Mouse (Mus musculus): ENCODE data around the gene Gtf2ird1.

The Gtf2ird1 gene

DNA sequence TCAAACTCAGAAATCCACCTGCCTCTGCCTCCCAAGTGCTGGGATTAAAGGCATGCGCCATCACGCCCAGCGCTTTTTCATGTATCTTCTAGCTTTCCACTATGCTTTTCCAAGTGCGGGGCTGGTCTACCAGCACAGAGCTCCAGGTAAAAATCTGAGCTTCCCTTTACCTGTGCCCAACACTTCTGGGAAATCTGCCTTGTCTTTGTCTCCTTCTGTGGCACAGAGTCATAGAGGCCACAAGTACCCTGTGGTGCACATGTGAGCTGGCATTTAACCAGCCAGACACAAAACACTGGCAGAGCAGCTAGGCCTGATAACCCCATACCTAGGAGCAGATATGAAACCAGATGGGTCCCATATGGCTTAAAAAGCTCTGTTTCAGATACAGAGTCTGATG, 36.4 kb upstream of the Gtf2ird1 start:
- Histone ChIP-seq H3K36me3 (ENCODE audit: insufficient read depth, low read length) (peaks cover 16% of the 10 kb centered on the region; the same call in 1 of the 2 replicates), H3K4me1 (replicated peaks; ENCODE audit: low read depth, low read length) (peaks cover 48% of the 10 kb centered on the region)

GRCm38 (mm10) chr5:134491712-134492417, 35.3 kb upstream of the Gtf2ird1 start:
- Histone ChIP-seq H3K27me3 (ENCODE audit: insufficient read depth, low read length) (no peaks in the 10 kb centered on the region), H3K9me3 (ENCODE audit: low read length) (no peaks in the 10 kb centered on the region), H3K36me3 (ENCODE audit: insufficient read depth, low read length) (peaks cover 16% of the 10 kb centered on the region; the same call in 1 of the 2 replicates), H3K4me3 (replicated peaks; ENCODE audit: low read length) (peak overlapping the region; percentile 51), H3K4me1 (replicated peaks; ENCODE audit: low read depth, low read length) (peaks cover 52% of the 10 kb centered on the region)
- TF ChIP-seq POU5F1 (IDR thresholded peaks at IDR 0.05; ENCODE audit: borderline replicate concordance, low read length) (no peak), CTCF (conservative IDR thresholded peaks at IDR 0.05; ENCODE audit: low read length) (peak; percentile 100), NANOG (IDR thresholded peaks at IDR 0.05; ENCODE audit: borderline replicate concordance, low read length) (no peak)

More for the DNA sequence above, 36.4 kb upstream of the Gtf2ird1 start:
- H3K4me3 ChIP-seq (replicated peaks; ENCODE audit: low read length): no peak overlapping the region
- no peaks in the 10 kb centered on the region for H3K9me3 ChIP-seq (ENCODE audit: low read length)
- TF ChIP-seq POU5F1 (IDR thresholded peaks at IDR 0.05; ENCODE audit: borderline replicate concordance, low read length): no peak
- no peak for TF ChIP-seq CTCF (conservative IDR thresholded peaks at IDR 0.05; ENCODE audit: low read length)
- no peak for TF ChIP-seq NANOG (IDR thresholded peaks at IDR 0.05; ENCODE audit: borderline replicate concordance, low read length)
- H3K27me3 ChIP-seq (ENCODE audit: insufficient read depth, low read length): no peaks in the 10 kb centered on the region

- H3K4me1 ChIP-seq (replicated peaks; ENCODE audit: low read depth, low read length): peaks cover 55% of the 10 kb centered on the region
- H3K4me3 ChIP-seq (replicated peaks; ENCODE audit: low read length): no peak overlapping the region
- no peaks in the 10 kb centered on the region for H3K9me3 ChIP-seq (ENCODE audit: low read length)
- TF ChIP-seq CTCF (conservative IDR thresholded peaks at IDR 0.05; ENCODE audit: low read length) (no peak), NANOG (IDR thresholded peaks at IDR 0.05; ENCODE audit: borderline replicate concordance, low read length) (no peak), POU5F1 (IDR thresholded peaks at IDR 0.05; ENCODE audit: borderline replicate concordance, low read length) (no peak)
- no peaks in the 10 kb centered on the region for H3K27me3 ChIP-seq (ENCODE audit: insufficient read depth, low read length)
- peaks cover 12% of the 10 kb centered on the region; the same call in 1 of the 2 replicates for H3K36me3 ChIP-seq (ENCODE audit: insufficient read depth, low read length)
Observed at GRCm38 (mm10) chr5:134491206-134491605, 34.7 kb upstream of the Gtf2ird1 start.

GRCm38 (mm10) chr5:134490465-134490864, 33.9 kb upstream of the Gtf2ird1 start:
- H3K36me3 ChIP-seq (ENCODE audit: insufficient read depth, low read length): peaks cover 10% of the 10 kb centered on the region; the same call in 1 of the 2 replicates
- H3K9me3 ChIP-seq (ENCODE audit: low read length): no peaks in the 10 kb centered on the region
- peaks cover 61% of the 10 kb centered on the region for H3K4me1 ChIP-seq (replicated peaks; ENCODE audit: low read depth, low read length)
- no peak overlapping the region; the same call in 1 of the 2 replicates for H3K4me3 ChIP-seq (replicated peaks; ENCODE audit: low read length)
- no peaks in the 10 kb centered on the region for H3K27me3 ChIP-seq (ENCODE audit: insufficient read depth, low read length)
- TF ChIP-seq CTCF (conservative IDR thresholded peaks at IDR 0.05; ENCODE audit: low read length) (peak; percentile 90), NANOG (IDR thresholded peaks at IDR 0.05; ENCODE audit: borderline replicate concordance, low read length) (no peak)

DNA sequence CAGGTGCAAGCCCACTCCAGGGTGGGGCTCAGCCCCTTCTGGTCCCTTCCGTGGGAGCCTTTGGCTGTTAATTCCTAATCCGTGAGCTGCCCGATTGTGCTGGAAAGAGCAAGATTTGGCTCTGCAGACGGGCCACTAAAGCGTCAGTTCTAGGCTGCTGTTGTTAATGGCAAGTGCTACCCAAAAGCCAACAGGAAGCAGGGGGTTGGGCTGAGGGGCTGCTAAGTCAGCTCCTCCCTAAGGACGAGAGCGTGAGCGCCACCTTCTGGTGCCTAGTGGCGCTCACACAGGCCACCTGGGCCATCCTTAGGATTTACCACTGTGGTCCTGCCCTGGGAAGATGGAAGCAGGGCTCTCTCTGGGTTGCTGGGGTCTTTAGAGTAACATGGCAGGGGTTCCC, 33.1 kb upstream of the Gtf2ird1 start:
- Histone ChIP-seq H3K4me3 (replicated peaks; ENCODE audit: low read length) (peak overlapping the region; percentile 58), H3K9me3 (ENCODE audit: low read length) (no peaks in the 10 kb centered on the region), H3K4me1 (replicated peaks; ENCODE audit: low read depth, low read length) (peaks cover 66% of the 10 kb centered on the region), H3K36me3 (ENCODE audit: insufficient read depth, low read length) (peaks cover 10% of the 10 kb centered on the region; the same call in 1 of the 2 replicates), H3K27me3 (ENCODE audit: insufficient read depth, low read length) (no peaks in the 10 kb centered on the region)
- TF ChIP-seq CTCF (conservative IDR thresholded peaks at IDR 0.05; ENCODE audit: low read length) (peak; percentile 76), POU5F1 (IDR thresholded peaks at IDR 0.05; ENCODE audit: borderline replicate concordance, low read length) (no peak)

DNA sequence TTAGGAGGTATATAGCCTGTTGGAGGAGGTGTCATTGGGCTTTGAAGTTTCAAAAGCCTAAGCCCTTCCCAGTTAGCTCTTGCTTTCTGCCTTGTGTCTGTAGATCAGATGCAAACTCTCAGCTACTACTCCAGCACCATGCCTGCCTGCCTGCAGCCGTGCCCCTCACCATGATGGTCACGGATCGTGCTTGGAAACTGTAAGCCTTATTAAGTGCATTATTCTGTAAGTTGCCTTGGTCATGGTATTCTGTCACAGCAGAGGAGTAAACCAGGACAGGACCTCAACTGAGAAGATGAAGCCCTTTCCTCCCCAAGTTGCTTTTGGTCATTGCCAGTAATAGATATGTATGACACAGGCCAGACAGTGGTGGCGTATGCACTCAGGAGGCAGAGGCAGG, 32.1 kb upstream of the Gtf2ird1 start:
- Histone ChIP-seq H3K9me3 (ENCODE audit: low read length) (no peaks in the 10 kb centered on the region), H3K36me3 (ENCODE audit: insufficient read depth, low read length) (peaks cover 10% of the 10 kb centered on the region; the same call in 1 of the 2 replicates), H3K4me3 (replicated peaks; ENCODE audit: low read length) (no peak overlapping the region), H3K4me1 (replicated peaks; ENCODE audit: low read depth, low read length) (peaks cover 57% of the 10 kb centered on the region), H3K27me3 (ENCODE audit: insufficient read depth, low read length) (no peaks in the 10 kb centered on the region)
- no peak for TF ChIP-seq POU5F1 (IDR thresholded peaks at IDR 0.05; ENCODE audit: borderline replicate concordance, low read length)
- TF ChIP-seq NANOG (IDR thresholded peaks at IDR 0.05; ENCODE audit: borderline replicate concordance, low read length): no peak
- no peak for TF ChIP-seq CTCF (conservative IDR thresholded peaks at IDR 0.05; ENCODE audit: low read length)

- Histone ChIP-seq H3K36me3 (ENCODE audit: insufficient read depth, low read length) (peaks cover 6% of the 10 kb centered on the region; the same call in 1 of the 2 replicates), H3K4me3 (replicated peaks; ENCODE audit: low read length) (no peak overlapping the region), H3K4me1 (replicated peaks; ENCODE audit: low read depth, low read length) (peaks cover 57% of the 10 kb centered on the region), H3K9me3 (ENCODE audit: low read length) (no peaks in the 10 kb centered on the region), H3K27me3 (ENCODE audit: insufficient read depth, low read length) (no peaks in the 10 kb centered on the region)
- TF ChIP-seq CTCF (conservative IDR thresholded peaks at IDR 0.05; ENCODE audit: low read length) (no peak), NANOG (IDR thresholded peaks at IDR 0.05; ENCODE audit: borderline replicate concordance, low read length) (no peak), POU5F1 (IDR thresholded peaks at IDR 0.05; ENCODE audit: borderline replicate concordance, low read length) (no peak)
Observed at GRCm38 (mm10) chr5:134488042-134488441, 31.5 kb upstream of the Gtf2ird1 start.

GRCm38 (mm10) chr5:134485900-134486665, 29.6 kb upstream of the Gtf2ird1 start:
- H3K9me3 ChIP-seq (ENCODE audit: low read length): no peaks in the 10 kb centered on the region

More at GRCm38 (mm10) chr5:134485900-134486665, 29.6 kb upstream of the Gtf2ird1 start:
- H3K27me3 ChIP-seq (ENCODE audit: insufficient read depth, low read length): no peaks in the 10 kb centered on the region
- H3K4me1 ChIP-seq (replicated peaks; ENCODE audit: low read depth, low read length): peaks cover 44% of the 10 kb centered on the region
- no peak overlapping the region for H3K4me3 ChIP-seq (replicated peaks; ENCODE audit: low read length)
- H3K36me3 ChIP-seq (ENCODE audit: insufficient read depth, low read length): peaks cover 6% of the 10 kb centered on the region; the same call in 1 of the 2 replicates
- peak; percentile 93 for TF ChIP-seq CTCF (conservative IDR thresholded peaks at IDR 0.05; ENCODE audit: low read length)
- TF ChIP-seq POU5F1 (IDR thresholded peaks at IDR 0.05; ENCODE audit: borderline replicate concordance, low read length): no peak
- TF ChIP-seq NANOG (IDR thresholded peaks at IDR 0.05; ENCODE audit: borderline replicate concordance, low read length): no peak
